Mouse (Mus musculus): Measurements from ENCODE around the gene Tmem143.

GRCm38 (mm10) chr7:45856950-45857901 lies 39.5 kb upstream of the Tmem143 start:
- TF ChIP-seq CTCF (IDR thresholded peaks at IDR 0.05; ENCODE audit: control insufficient read depth, insufficient read depth, insufficient read length) (no peak), MYOD1 (IDR thresholded peaks at IDR 0.05; ENCODE audit: control insufficient read depth, insufficient read length, low read depth) (no peak), USF1 (IDR thresholded peaks at IDR 0.05; ENCODE audit: low read depth) (no peak)
